Mouse (Mus musculus) 416B (cell line): ENCODE data around the gene Ambra1.

Source experiments
- DNase-seq: peaks from one replicate; pipeline ENCODE4 v3.0.0; 2011; ENCODE audit warnings: low read depth

Gene Ambra1

GRCm38 (mm10) chr2:91735221-91735620 is 5.3 kb downstream of the Ambra1 start:
- DNase-seq = no peak

- no peak for DNase-seq
Measured at GRCm38 (mm10) chr2:91739586-91739985, 9.7 kb downstream of the Ambra1 start.

GRCm38 (mm10) chr2:91744686-91745085 is 14.8 kb downstream of the Ambra1 start:
- no peak for DNase-seq

- no peak for DNase-seq
Measured at GRCm38 (mm10) chr2:91749811-91750261, 19.9 kb downstream of the Ambra1 start.

GRCm38 (mm10) chr2:91771921-91772705 is 42.2 kb downstream of the Ambra1 start:
- no peak for DNase-seq

- no peak for DNase-seq
Measured at GRCm38 (mm10) chr2:91773309-91773708, 43.4 kb downstream of the Ambra1 start.

GRCm38 (mm10) chr2:91779166-91779565 is 49.2 kb downstream of the Ambra1 start:
- peak; percentile 79 for DNase-seq

- no peak for DNase-seq
Measured at GRCm38 (mm10) chr2:91791621-91792020, 61.7 kb downstream of the Ambra1 start.

GRCm38 (mm10) chr2:91792346-91792745 is 62.4 kb downstream of the Ambra1 start:
- DNase-seq = no peak

GRCm38 (mm10) chr2:91794466-91794865 is 64.5 kb downstream of the Ambra1 start:
- peak; percentile 14 for DNase-seq

GRCm38 (mm10) chr2:91795091-91795490 is 65.2 kb downstream of the Ambra1 start:
- DNase-seq = no peak

- DNase-seq = no peak
Measured at GRCm38 (mm10) chr2:91811433-91811832, 81.5 kb downstream of the Ambra1 start.

- DNase-seq = no peak
Measured at GRCm38 (mm10) chr2:91816741-91817140, 86.8 kb downstream of the Ambra1 start.

- no peak for DNase-seq
Measured at GRCm38 (mm10) chr2:91832227-91832626, 102.3 kb downstream of the Ambra1 start.

GRCm38 (mm10) chr2:91834272-91834671 is 104.3 kb downstream of the Ambra1 start:
- no peak for DNase-seq

GRCm38 (mm10) chr2:91835031-91835430 is 105.1 kb downstream of the Ambra1 start:
- peak; percentile 97 for DNase-seq

- peak; percentile 93 for DNase-seq
Measured at GRCm38 (mm10) chr2:91835631-91836030, 105.7 kb downstream of the Ambra1 start.

- DNase-seq = no peak
Measured at GRCm38 (mm10) chr2:91844085-91844484, 114.2 kb downstream of the Ambra1 start.

- no peak for DNase-seq
Measured at GRCm38 (mm10) chr2:91852446-91853191, 122.7 kb downstream of the Ambra1 start.

- DNase-seq = no peak
Measured at GRCm38 (mm10) chr2:91854575-91854974, 124.6 kb downstream of the Ambra1 start.

- DNase-seq = no peak
Measured at GRCm38 (mm10) chr2:91856958-91857357, 127.0 kb downstream of the Ambra1 start.

GRCm38 (mm10) chr2:91859423-91859822 is 129.5 kb downstream of the Ambra1 start:
- no peak for DNase-seq

GRCm38 (mm10) chr2:91870754-91871153 is 140.8 kb downstream of the Ambra1 start:
- DNase-seq = no peak
